Mouse (Mus musculus) G1E (cell line): ENCODE measurements at regions not wholly inside any gene's neighbourhood (a gene's known extent, or its start where the extent isn't known, plus 50 kb on each side); places are given as distances from the start of the nearest gene placed in this dataset.

Experiments used
- ATAC-seq: 2 replicates; pipeline ENCODE4 v1.8.0; 2016; ENCODE audit warnings: mild to moderate bottlenecking; ENCODE audit not compliant: insufficient number of reproducible peaks, poor library complexity, low FRiP score, severe bottlenecking; ENCODE audit errors: extremely low read depth
- DNase-seq: peaks from one replicate; pipeline ENCODE4 v3.0.0; 2012; ENCODE audit warnings: low spot score
- H3K27me3 ChIP-seq: 2 replicates; pipeline ENCODE4 v1.6.1; 2012; ENCODE audit warnings: mild to moderate bottlenecking, low read length, inconsistent platforms; ENCODE audit not compliant: insufficient read depth
- H3K36me3 ChIP-seq: replicated peaks from 2 replicates; pipeline ENCODE3; 2012; ENCODE audit warnings: mild to moderate bottlenecking, inconsistent platforms
- H3K4me1 ChIP-seq: 2 replicates; pipeline ENCODE4 v1.6.1; 2012; ENCODE audit warnings: low read depth, low read length, inconsistent platforms, mixed read lengths; ENCODE audit not compliant: insufficient read depth
- H3K4me3 ChIP-seq: 2 replicates; pipeline ENCODE4 v1.5.1; 2012; ENCODE audit warnings: low read depth, mild to moderate bottlenecking, inconsistent platforms, low read length, moderate library complexity, mixed read lengths
- H3K9me3 ChIP-seq: replicated peaks from 2 replicates; pipeline ENCODE4 v1.6.1; 2012; ENCODE audit warnings: inconsistent platforms
- CTCF ChIP-seq: IDR thresholded peaks from 2 replicates; pipeline ENCODE4 v1.5.1; 2012; ENCODE audit warnings: low read depth, low read length, inconsistent platforms, mixed read lengths
- GATA1 ChIP-seq: IDR thresholded peaks from 2 replicates; pipeline ENCODE4 v1.6.1; 2012; ENCODE audit warnings: borderline replicate concordance, low read length, inconsistent platforms, mixed read lengths
- GATA2 ChIP-seq: IDR thresholded peaks from 2 replicates; pipeline ENCODE4 v1.6.1; 2012; ENCODE audit warnings: low read depth, low read length, inconsistent platforms, borderline replicate concordance
- POLR2AphosphoS5 ChIP-seq: IDR thresholded peaks from 2 replicates; pipeline ENCODE4 v1.6.1; 2012; ENCODE audit warnings: low read depth, low read length, inconsistent platforms; ENCODE audit not compliant: insufficient replicate concordance
- TAL1 ChIP-seq: conservative IDR thresholded peaks from 2 replicates; pipeline ENCODE4 v1.6.1; 2012; ENCODE audit warnings: low read depth, low read length, inconsistent platforms, mixed read lengths

DNA sequence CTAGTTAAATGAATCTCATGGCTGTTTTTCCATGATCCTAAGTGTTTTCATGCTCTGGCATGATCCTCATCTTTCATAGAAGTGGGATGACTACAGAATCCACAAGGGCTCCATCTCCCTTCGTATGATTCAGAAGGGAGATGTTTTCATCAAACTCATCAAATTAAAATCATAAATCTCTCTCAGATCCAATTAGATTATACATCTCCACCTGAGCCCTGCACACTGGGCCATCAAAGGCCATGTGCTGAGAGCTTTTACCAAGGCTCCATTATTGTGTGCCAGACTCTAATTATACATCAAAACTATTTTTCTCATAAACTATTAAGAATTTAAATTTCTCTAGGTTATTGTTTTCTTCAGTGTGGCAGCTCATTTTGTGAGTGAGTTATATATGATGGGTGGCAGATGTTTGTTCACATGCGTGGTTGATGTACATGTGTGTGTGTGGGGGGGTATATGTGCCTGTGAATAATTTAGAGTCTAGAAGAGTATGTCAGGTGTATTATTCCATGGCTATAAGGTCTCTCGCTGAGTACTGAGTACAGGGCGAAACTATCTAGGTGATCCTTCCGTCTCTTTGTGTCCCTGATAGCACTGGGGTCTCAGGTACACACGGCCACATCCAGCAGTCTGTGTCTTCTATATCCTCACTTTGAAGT, 278.4 kb downstream of the Fat4 start:
- no peak for ATAC-seq
- TF ChIP-seq GATA2 (no peak), GATA1 (no peak), POLR2AphosphoS5 (no peak), TAL1 (no peak), CTCF (no peak)
- no peaks in the 10 kb centered on the region for H3K9me3 ChIP-seq
- DNase-seq, result no peak
- H3K4me3 ChIP-seq, result no peak overlapping the region
- no peaks in the 10 kb centered on the region for H3K36me3 ChIP-seq
- no peaks in the 10 kb centered on the region for H3K27me3 ChIP-seq
- no peaks in the 10 kb centered on the region for H3K4me1 ChIP-seq

DNA sequence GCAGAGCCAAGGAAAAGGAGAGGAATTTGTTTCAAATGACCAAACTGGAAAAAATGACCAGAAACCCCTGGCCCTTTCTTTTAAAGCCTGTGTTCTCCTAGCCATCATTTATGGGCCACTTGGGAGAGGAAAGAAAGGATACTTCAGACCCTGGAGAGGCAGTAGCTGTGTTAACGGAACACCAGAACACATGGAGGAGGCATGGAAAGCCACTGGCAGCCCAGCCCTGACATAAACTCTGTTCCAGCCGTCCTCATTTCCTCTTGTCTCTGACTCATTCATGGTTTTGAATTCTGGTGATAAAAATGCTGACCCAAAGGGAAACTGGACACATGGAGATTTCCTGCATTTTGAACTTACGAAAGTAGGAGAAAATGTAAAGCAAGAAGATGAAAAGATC, 295.9 kb downstream of the Fat4 start:
- DNase-seq, result no peak
- Histone ChIP-seq H3K9me3 (peaks cover 13% of the 10 kb centered on the region), H3K36me3 (no peaks in the 10 kb centered on the region), H3K4me1 (no peaks in the 10 kb centered on the region), H3K4me3 (no peak overlapping the region), H3K27me3 (no peaks in the 10 kb centered on the region)
- TF ChIP-seq GATA2, result no peak
- no peak for TF ChIP-seq POLR2AphosphoS5
- no peak for TF ChIP-seq CTCF
- no peak for ATAC-seq

GRCm38 (mm10) chr3:39195102-39195501, 308.4 kb downstream of the Fat4 start:
- ATAC-seq (no peak), DNase-seq (no peak)
- no peaks in the 10 kb centered on the region for H3K36me3 ChIP-seq
- H3K9me3 ChIP-seq, result peaks cover 14% of the 10 kb centered on the region
- no peaks in the 10 kb centered on the region for H3K4me1 ChIP-seq
- no peak overlapping the region for H3K4me3 ChIP-seq
- no peaks in the 10 kb centered on the region for H3K27me3 ChIP-seq
- TF ChIP-seq CTCF (no peak), GATA1 (no peak), TAL1 (no peak), GATA2 (no peak), POLR2AphosphoS5 (no peak)

- no peak for ATAC-seq
- Histone ChIP-seq H3K4me1 (no peaks in the 10 kb centered on the region), H3K36me3 (no peaks in the 10 kb centered on the region), H3K9me3 (peaks cover 13% of the 10 kb centered on the region), H3K27me3 (no peaks in the 10 kb centered on the region), H3K4me3 (no peak overlapping the region)
- DNase-seq, result no peak
- TF ChIP-seq CTCF (no peak), GATA2 (no peak), GATA1 (no peak), POLR2AphosphoS5 (no peak), TAL1 (no peak)
These were observed 315.9 kb downstream of the Fat4 start for GRCm38 (mm10) chr3:39202662-39203061.

- ATAC-seq (no peak), DNase-seq (no peak)
- Histone ChIP-seq H3K36me3 (no peaks in the 10 kb centered on the region), H3K27me3 (no peaks in the 10 kb centered on the region), H3K9me3 (0 out of 2 replicates have a peak, but pooled peaks cover 11% of the 10 kb centered on the region), H3K4me3 (no peak overlapping the region), H3K4me1 (no peaks in the 10 kb centered on the region)
- TF ChIP-seq GATA1, result no peak
- TF ChIP-seq GATA2, result no peak
- TF ChIP-seq TAL1, result no peak
- TF ChIP-seq POLR2AphosphoS5, result no peak
- TF ChIP-seq CTCF, result no peak
These were observed 321.9 kb downstream of the Fat4 start for GRCm38 (mm10) chr3:39208651-39209050.

DNA sequence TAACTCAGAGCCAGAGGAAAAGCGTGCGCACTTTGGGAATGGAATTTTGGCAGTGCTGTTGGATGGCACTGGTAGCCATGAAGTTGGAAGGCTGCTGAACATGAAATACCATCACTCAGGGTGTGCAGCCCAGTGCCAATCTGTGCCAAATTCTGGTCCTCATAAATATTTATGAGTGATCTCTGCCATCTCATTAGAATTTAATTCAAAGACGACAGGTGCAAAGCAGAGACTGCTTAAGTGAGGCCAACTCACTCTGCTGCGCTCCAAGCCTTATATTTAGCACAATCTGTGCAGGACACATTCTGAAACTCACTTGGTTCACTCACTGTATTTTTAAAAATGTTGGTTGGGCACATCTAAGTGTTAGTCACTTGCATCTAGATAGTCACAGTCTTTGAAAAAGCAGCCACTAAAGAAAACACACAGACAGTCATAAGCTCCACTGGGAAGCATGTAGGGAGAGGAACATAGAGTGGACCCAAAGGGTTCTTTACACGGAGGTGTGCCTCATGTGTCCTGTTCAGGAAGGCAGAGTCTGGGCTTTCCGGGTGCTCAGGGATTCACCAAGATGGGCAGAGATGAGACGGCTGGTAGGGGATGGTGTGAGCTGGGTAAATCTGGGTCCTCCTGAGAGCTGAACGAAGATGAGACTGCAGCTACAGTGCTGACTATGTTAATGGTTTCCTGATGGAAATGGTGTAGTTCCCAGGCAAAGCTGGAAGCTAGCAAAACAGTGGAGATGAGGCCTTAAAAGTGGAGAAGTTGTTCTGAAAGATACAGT, 322.8 kb downstream of the Fat4 start:
- no peaks in the 10 kb centered on the region for H3K27me3 ChIP-seq
- TF ChIP-seq GATA2 (no peak), CTCF (no peak), POLR2AphosphoS5 (no peak), TAL1 (no peak), GATA1 (no peak)

More for the DNA sequence above, 322.8 kb downstream of the Fat4 start:
- Histone ChIP-seq H3K36me3 (no peaks in the 10 kb centered on the region), H3K9me3 (0 out of 2 replicates have a peak, but pooled peaks cover 11% of the 10 kb centered on the region), H3K4me3 (no peak overlapping the region), H3K4me1 (no peaks in the 10 kb centered on the region)
- ATAC-seq (no peak), DNase-seq (no peak)
